Mouse (Mus musculus) embryonic facial prominence, embryonic 13.5 days (tissue): ENCODE results near the gene Fam168a. TPM values are rescaled to one million over a fixed set of nuclear protein-coding genes. Genes with fewer than 3 reads are reported as not detected.

ENCODE experiments used
- ATAC-seq: fragments of 200-750 bp; cut with Nextera tagmentation; 2 replicates; pipeline ENCODE4 v1.8.0; 2017; ENCODE audit warnings: low read depth; ENCODE audit not compliant: insufficient number of reproducible peaks, insufficient read depth, low FRiP score, low TSS enrichment
- H3K27ac ChIP-seq: fragments of 300-500 bp; sonication (generic); 2 replicates; pipeline ENCODE4 v1.5.1; 2015; ENCODE audit warnings: moderate library complexity, mild to moderate bottlenecking, inconsistent platforms
- H3K27me3 ChIP-seq: fragments of 300-500 bp; sonication (generic); 2 replicates; pipeline ENCODE4 v1.6.1; 2015; ENCODE audit warnings: mild to moderate bottlenecking, inconsistent platforms
- H3K36me3 ChIP-seq: fragments of 300-500 bp; sonication (generic); 2 replicates; pipeline ENCODE4 v1.6.1; 2015; ENCODE audit warnings: mild to moderate bottlenecking, inconsistent platforms
- H3K4me1 ChIP-seq: fragments of 300-500 bp; sonication (generic); 2 replicates; pipeline ENCODE4 v1.6.1; 2015; ENCODE audit warnings: inconsistent platforms
- H3K4me2 ChIP-seq: fragments of 300-500 bp; sonication (generic); 2 replicates; pipeline ENCODE4 v1.6.1; 2015; ENCODE audit warnings: moderate library complexity, mild to moderate bottlenecking, inconsistent platforms
- H3K4me3 ChIP-seq: fragments of 300-500 bp; sonication (generic); 2 replicates; pipeline ENCODE4 v1.5.1; 2015; ENCODE audit warnings: mild to moderate bottlenecking, inconsistent platforms
- H3K9ac ChIP-seq: fragments of 300-500 bp; sonication (generic); 2 replicates; pipeline ENCODE4 v1.6.1; 2015; ENCODE audit warnings: mild to moderate bottlenecking, inconsistent platforms
- H3K9me3 ChIP-seq: fragments of 300-500 bp; sonication (generic); 2 replicates; pipeline ENCODE4 v1.6.1; 2016; ENCODE audit warnings: inconsistent platforms
- WGBS: fragments of 180-500 bp; shearing (Covaris S2); methylation state at CpG from one replicate; pipeline ENCODE4 v1.1.7; 2015; ENCODE audit warnings: mixed read lengths; 5-methylcytosine and 5-hydroxymethylcytosine counted together
- polyA plus RNA-seq: library from polyadenylated mRNA; unstranded; fragments of >200 nt; fragmentation: Nextera tagmentation; extraction: Ambion mirVana; gene quantifications from 2 replicates; pipeline ENCODE4 v1.2.1, GENCODE M21; 2015

The Fam168a gene
- polyA plus RNA-seq, 1 experiment from 2014 or later, result 60.9 TPM

- Histone ChIP-seq H3K27ac (no peak overlapping the region), H3K36me3 (peaks cover 6% of the 10 kb centered on the region; the same call in 1 of the 2 replicates), H3K9me3 (no peaks in the 10 kb centered on the region), H3K4me3 (no peak overlapping the region), H3K4me1 (peaks cover 7% of the 10 kb centered on the region; the same call in 1 of the 2 replicates), H3K27me3 (no peaks in the 10 kb centered on the region), H3K9ac (no peak overlapping the region), H3K4me2 (no peak overlapping the region)
- ATAC-seq, result no peak
- WGBS, result 55% methylated on average over 1 of the region's 1 CpGs
Measured at GRCm38 (mm10) chr7:100786078-100786477, 79.6 kb downstream of the Fam168a start.

GRCm38 (mm10) chr7:100788291-100788690 is 81.9 kb downstream of the Fam168a start:
- H3K9me3 ChIP-seq, result no peaks in the 10 kb centered on the region
- no peak for ATAC-seq
- no peak overlapping the region for H3K4me2 ChIP-seq
- H3K9ac ChIP-seq, result no peak overlapping the region
- WGBS, result 75% methylated on average over 1 of the region's 1 CpGs
- peaks cover 6% of the 10 kb centered on the region; the same call in 1 of the 2 replicates for H3K36me3 ChIP-seq
- no peak overlapping the region for H3K4me3 ChIP-seq
- H3K4me1 ChIP-seq, result peaks cover 7% of the 10 kb centered on the region; the same call in 1 of the 2 replicates
- no peaks in the 10 kb centered on the region for H3K27me3 ChIP-seq
- H3K27ac ChIP-seq, result no peak overlapping the region

- Histone ChIP-seq H3K4me2 (no peak overlapping the region), H3K9me3 (no peaks in the 10 kb centered on the region), H3K4me3 (no peak overlapping the region), H3K36me3 (no peaks in the 10 kb centered on the region), H3K4me1 (no peaks in the 10 kb centered on the region), H3K27me3 (no peaks in the 10 kb centered on the region), H3K27ac (no peak overlapping the region), H3K9ac (no peak overlapping the region)
- WGBS, result 68% methylated on average over 3 of the region's 3 CpGs
- ATAC-seq, result no peak
Measured at GRCm38 (mm10) chr7:100798810-100799209, 92.4 kb downstream of the Fam168a start.

- Histone ChIP-seq H3K9ac (no peak overlapping the region), H3K36me3 (no peaks in the 10 kb centered on the region; the same call in 1 of the 2 replicates), H3K9me3 (no peaks in the 10 kb centered on the region), H3K4me3 (no peak overlapping the region), H3K27ac (no peak overlapping the region), H3K27me3 (no peaks in the 10 kb centered on the region), H3K4me2 (no peak overlapping the region), H3K4me1 (peaks cover 8% of the 10 kb centered on the region; the same call in 1 of the 2 replicates)
- ATAC-seq, result no peak
- WGBS, result 60% methylated on average over 2 of the region's 2 CpGs
Measured at GRCm38 (mm10) chr7:100805391-100805790, 99.0 kb downstream of the Fam168a start.

- Histone ChIP-seq H3K9me3 (no peaks in the 10 kb centered on the region), H3K9ac (no peak overlapping the region), H3K36me3 (peaks cover 14% of the 10 kb centered on the region; the same call in 1 of the 2 replicates), H3K4me2 (no peak overlapping the region), H3K4me1 (no peaks in the 10 kb centered on the region), H3K27me3 (no peaks in the 10 kb centered on the region), H3K27ac (no peak overlapping the region), H3K4me3 (no peak overlapping the region)
- ATAC-seq, result no peak
- whole genome bisulfite sequencing, result 79% methylated on average over 5 of the region's 5 CpGs
Measured at GRCm38 (mm10) chr7:100811912-100812311, 105.5 kb downstream of the Fam168a start.

- Histone ChIP-seq H3K27me3 (no peaks in the 10 kb centered on the region), H3K27ac (no peak overlapping the region), H3K9me3 (no peaks in the 10 kb centered on the region), H3K4me3 (no peak overlapping the region), H3K9ac (no peak overlapping the region), H3K4me2 (no peak overlapping the region), H3K36me3 (peaks cover 14% of the 10 kb centered on the region; the same call in 1 of the 2 replicates), H3K4me1 (peaks cover 5% of the 10 kb centered on the region; the same call in 1 of the 2 replicates)
- no peak for ATAC-seq
- 86% methylated on average over 5 of the region's 5 CpGs for WGBS
Measured at GRCm38 (mm10) chr7:100812641-100813040, 106.2 kb downstream of the Fam168a start.

- Histone ChIP-seq H3K9me3 (no peaks in the 10 kb centered on the region), H3K36me3 (peaks cover 14% of the 10 kb centered on the region; the same call in 1 of the 2 replicates), H3K4me2 (no peak overlapping the region), H3K27ac (no peak overlapping the region), H3K4me1 (peaks cover 5% of the 10 kb centered on the region; the same call in 1 of the 2 replicates), H3K27me3 (no peaks in the 10 kb centered on the region), H3K9ac (no peak overlapping the region), H3K4me3 (no peak overlapping the region)
- no peak for ATAC-seq
- WGBS, result 59% methylated on average over 8 of the region's 8 CpGs
Measured at GRCm38 (mm10) chr7:100815900-100816570, 109.6 kb downstream of the Fam168a start.

GRCm38 (mm10) chr7:100816759-100817441 is 110.5 kb downstream of the Fam168a start:
- no peak overlapping the region for H3K4me2 ChIP-seq
- H3K9ac ChIP-seq, result no peak overlapping the region
- H3K27me3 ChIP-seq, result no peaks in the 10 kb centered on the region
- 68% methylated on average over 6 of the region's 6 CpGs for WGBS
- H3K36me3 ChIP-seq, result peaks cover 14% of the 10 kb centered on the region; the same call in 1 of the 2 replicates
- H3K27ac ChIP-seq, result no peak overlapping the region
- H3K9me3 ChIP-seq, result no peaks in the 10 kb centered on the region
- H3K4me3 ChIP-seq, result no peak overlapping the region
- peaks cover 5% of the 10 kb centered on the region; the same call in 1 of the 2 replicates for H3K4me1 ChIP-seq
- no peak for ATAC-seq

GRCm38 (mm10) chr7:100817442-100817760 is 111.0 kb downstream of the Fam168a start:
- 61% methylated on average over 2 of the region's 2 CpGs for WGBS
- Histone ChIP-seq H3K9me3 (no peaks in the 10 kb centered on the region), H3K27ac (no peak overlapping the region), H3K4me2 (no peak overlapping the region), H3K36me3 (peaks cover 14% of the 10 kb centered on the region; the same call in 1 of the 2 replicates), H3K4me1 (peaks cover 5% of the 10 kb centered on the region; the same call in 1 of the 2 replicates), H3K9ac (no peak overlapping the region), H3K4me3 (no peak overlapping the region), H3K27me3 (no peaks in the 10 kb centered on the region)
- ATAC-seq, result no peak

GRCm38 (mm10) chr7:100818401-100819064 is 112.1 kb downstream of the Fam168a start:
- no peak overlapping the region for H3K27ac ChIP-seq
- no peak overlapping the region for H3K9ac ChIP-seq
- ATAC-seq, result no peak
- peaks cover 8% of the 10 kb centered on the region; the same call in 1 of the 2 replicates for H3K36me3 ChIP-seq
- no peak overlapping the region for H3K4me2 ChIP-seq
- no peak overlapping the region for H3K4me3 ChIP-seq
- WGBS, result 90% methylated on average over 4 of the region's 4 CpGs
- H3K4me1 ChIP-seq, result peaks cover 5% of the 10 kb centered on the region; the same call in 1 of the 2 replicates
- no peaks in the 10 kb centered on the region for H3K27me3 ChIP-seq
- no peaks in the 10 kb centered on the region for H3K9me3 ChIP-seq

- Histone ChIP-seq H3K27me3 (no peaks in the 10 kb centered on the region), H3K4me1 (no peaks in the 10 kb centered on the region), H3K9me3 (no peaks in the 10 kb centered on the region), H3K9ac (no peak overlapping the region), H3K27ac (no peak overlapping the region), H3K36me3 (peaks cover 12% of the 10 kb centered on the region), H3K4me2 (no peak overlapping the region), H3K4me3 (no peak overlapping the region)
- ATAC-seq, result no peak
- 93% methylated on average over 3 of the region's 3 CpGs for WGBS
Measured at GRCm38 (mm10) chr7:100824661-100825060, 118.2 kb downstream of the Fam168a start.
